Mouse (Mus musculus) olfactory bulb, adult 2 months (tissue): ENCODE results near the gene Jpt2.

Experiments
- CTCF ChIP-seq: fragments of 200-500 bp; IDR thresholded peaks from 2 replicates; pipeline ENCODE4 v1.5.1; 2012; ENCODE audit warnings: low read depth, mild to moderate bottlenecking, low read length, moderate library complexity; ENCODE audit not compliant: insufficient read depth
- POLR2A ChIP-seq: fragments of 200-500 bp; IDR thresholded peaks from 2 replicates; pipeline ENCODE4 v1.6.1; 2012; ENCODE audit warnings: mild to moderate bottlenecking, low read depth, low read length, moderate library complexity; ENCODE audit not compliant: insufficient read depth

DNA sequence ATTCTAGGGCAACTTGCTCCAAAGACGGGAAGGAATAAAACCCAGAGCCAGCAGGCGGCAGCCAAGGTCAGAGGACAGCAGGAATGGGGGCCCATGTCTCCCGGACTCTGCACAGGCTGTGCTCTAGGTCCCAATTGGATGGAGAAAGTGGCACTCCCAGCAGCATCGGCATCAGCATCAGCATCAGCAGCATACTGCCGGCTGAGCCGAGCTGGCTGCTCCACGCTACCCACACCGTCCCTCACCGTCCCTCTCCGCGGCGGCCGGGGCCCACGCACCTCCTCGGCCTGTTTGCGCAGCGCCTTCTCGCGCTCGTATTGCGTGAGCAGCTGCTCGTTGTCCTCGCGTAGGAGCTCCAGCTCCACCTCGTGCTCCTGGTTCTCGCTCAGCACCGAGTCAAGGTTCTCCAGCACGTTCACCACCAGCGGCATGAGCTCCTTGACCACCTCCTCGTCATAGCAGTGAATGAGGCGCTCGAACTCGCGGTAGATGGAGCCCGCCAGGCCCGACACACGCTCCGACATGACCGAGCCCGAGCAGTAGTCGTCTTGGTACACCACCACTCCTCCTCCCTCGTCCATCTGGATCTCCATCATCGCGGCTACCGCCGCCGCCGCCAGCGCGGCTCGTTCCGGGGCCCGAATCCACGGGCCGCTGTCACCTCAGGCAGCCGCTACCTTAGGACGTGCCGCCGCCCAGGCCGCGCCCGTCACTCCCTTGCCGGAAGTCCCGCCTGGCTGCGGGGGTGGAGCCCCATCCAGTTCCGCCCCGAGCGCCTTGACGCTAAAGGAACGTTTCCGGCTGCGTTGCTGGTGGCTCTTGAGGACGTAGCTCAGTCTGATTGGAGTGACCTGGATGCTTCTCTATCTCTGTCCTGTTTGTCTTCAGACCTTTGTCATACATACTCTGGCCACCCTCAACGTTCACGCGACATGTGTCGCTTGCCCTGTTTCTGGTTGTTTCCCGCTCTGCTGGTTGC is 23.9 kb downstream of the Jpt2 start, which contains the start of gene Mapk8ip3:
- TF ChIP-seq POLR2A (peak; percentile 77), CTCF (no peak)
